Mouse (Mus musculus): ENCODE data around the gene Dlx2. TPM values are rescaled to one million over a fixed set of nuclear protein-coding genes. Genes with fewer than 3 reads are reported as not detected.

Gene Dlx2
- polyA plus RNA-seq, 1 experiment from 2014 or later = not detected

GRCm38 (mm10) chr2:71517466-71518099, 29.0 kb downstream of the Dlx2 start:
- Histone ChIP-seq H3K4me1 (ENCODE audit: insufficient read depth) (no peaks in the 10 kb centered on the region), H3K4me3 (ENCODE audit: low read depth, low read length) (no peak overlapping the region), H3K9me3 (ENCODE audit: low read length) (no peaks in the 10 kb centered on the region), H3K27ac (ENCODE audit: low read depth) (no peak overlapping the region), H3K9ac (replicated peaks) (no peak overlapping the region), H3K36me3 (replicated peaks; ENCODE audit: insufficient read depth, low read length) (no peaks in the 10 kb centered on the region), H3K27me3 (ENCODE audit: insufficient read depth, low read length) (peaks cover 6% of the 10 kb centered on the region; the same call in 1 of the 2 replicates), H3K4me2 (ENCODE audit: low read depth, low read length) (no peak overlapping the region)
- TF ChIP-seq CTCF (IDR thresholded peaks at IDR 0.05; ENCODE audit: low read depth) (no peak), EP300 (IDR thresholded peaks at IDR 0.05; ENCODE audit: low read depth) (no peak)
- ATAC-seq = no peak
- 81% methylated on average over 8 of the region's 8 CpGs for WGBS (ENCODE audit: insufficient replicate concordance)
- DNase-seq = no peak

- H3K4me1 ChIP-seq (ENCODE audit: insufficient read depth) = no peaks in the 10 kb centered on the region
- DNase-seq (no peak), ATAC-seq (no peak)
- H3K27ac ChIP-seq (ENCODE audit: low read depth) = no peak overlapping the region
- H3K9me3 ChIP-seq (ENCODE audit: low read length) = no peaks in the 10 kb centered on the region
- TF ChIP-seq EP300 (IDR thresholded peaks at IDR 0.05; ENCODE audit: low read depth) = no peak
- TF ChIP-seq CTCF (IDR thresholded peaks at IDR 0.05; ENCODE audit: low read depth) = no peak
- H3K27me3 ChIP-seq (ENCODE audit: insufficient read depth, low read length) = peaks cover 3% of the 10 kb centered on the region; the same call in 1 of the 2 replicates
- H3K4me2 ChIP-seq (ENCODE audit: low read depth, low read length) = no peak overlapping the region
- no peaks in the 10 kb centered on the region for H3K36me3 ChIP-seq (replicated peaks; ENCODE audit: insufficient read depth, low read length)
- H3K4me3 ChIP-seq (ENCODE audit: low read depth, low read length) = no peak overlapping the region
- H3K9ac ChIP-seq (replicated peaks) = no peak overlapping the region
- WGBS (ENCODE audit: insufficient replicate concordance) = 78% methylated on average over 4 of the region's 4 CpGs
These were observed 29.6 kb downstream of the Dlx2 start for GRCm38 (mm10) chr2:71516995-71517394.

GRCm38 (mm10) chr2:71512326-71512725, 34.2 kb downstream of the Dlx2 start:
- Histone ChIP-seq H3K27me3 (ENCODE audit: insufficient read depth, low read length) (no peaks in the 10 kb centered on the region), H3K9me3 (ENCODE audit: low read length) (no peaks in the 10 kb centered on the region), H3K4me1 (ENCODE audit: insufficient read depth) (no peaks in the 10 kb centered on the region), H3K4me2 (ENCODE audit: low read depth, low read length) (no peak overlapping the region), H3K4me3 (ENCODE audit: low read depth, low read length) (no peak overlapping the region), H3K36me3 (replicated peaks; ENCODE audit: insufficient read depth, low read length) (no peaks in the 10 kb centered on the region; the same call in none of the 2 replicates), H3K27ac (ENCODE audit: low read depth) (no peak overlapping the region), H3K9ac (replicated peaks) (no peak overlapping the region)
- DNase-seq = no peak
- no peak for ATAC-seq
- 87% methylated on average over 9 of the region's 9 CpGs for WGBS (ENCODE audit: insufficient replicate concordance)
- no peak for TF ChIP-seq CTCF (IDR thresholded peaks at IDR 0.05; ENCODE audit: low read depth)
- no peak for TF ChIP-seq EP300 (IDR thresholded peaks at IDR 0.05; ENCODE audit: low read depth)

- H3K27me3 ChIP-seq (ENCODE audit: insufficient read depth, low read length) = no peaks in the 10 kb centered on the region
- WGBS (ENCODE audit: insufficient replicate concordance) = 84% methylated on average over 7 of the region's 7 CpGs
- DNase-seq = no peak
- no peak overlapping the region for H3K9ac ChIP-seq (replicated peaks)
- no peaks in the 10 kb centered on the region; the same call in none of the 2 replicates for H3K36me3 ChIP-seq (replicated peaks; ENCODE audit: insufficient read depth, low read length)
- ATAC-seq = no peak
- no peak overlapping the region for H3K4me2 ChIP-seq (ENCODE audit: low read depth, low read length)
- TF ChIP-seq EP300 (IDR thresholded peaks at IDR 0.05; ENCODE audit: low read depth) = no peak
- no peak for TF ChIP-seq CTCF (IDR thresholded peaks at IDR 0.05; ENCODE audit: low read depth)
- H3K4me1 ChIP-seq (ENCODE audit: insufficient read depth) = no peaks in the 10 kb centered on the region
- no peak overlapping the region for H3K4me3 ChIP-seq (ENCODE audit: low read depth, low read length)
- H3K9me3 ChIP-seq (ENCODE audit: low read length) = no peaks in the 10 kb centered on the region
- no peak overlapping the region for H3K27ac ChIP-seq (ENCODE audit: low read depth)
These were observed 35.3 kb downstream of the Dlx2 start for GRCm38 (mm10) chr2:71511209-71511608.

GRCm38 (mm10) chr2:71504852-71505251, 41.7 kb downstream of the Dlx2 start:
- no peak for TF ChIP-seq EP300 (IDR thresholded peaks at IDR 0.05; ENCODE audit: low read depth)
- no peak for TF ChIP-seq CTCF (IDR thresholded peaks at IDR 0.05; ENCODE audit: low read depth)
- ATAC-seq (no peak), DNase-seq (no peak)
- no peaks in the 10 kb centered on the region for H3K27me3 ChIP-seq (ENCODE audit: insufficient read depth, low read length)
- no peak overlapping the region for H3K9ac ChIP-seq (replicated peaks)
- no peaks in the 10 kb centered on the region for H3K9me3 ChIP-seq (ENCODE audit: low read length)
- no peak overlapping the region for H3K27ac ChIP-seq (ENCODE audit: low read depth)
- H3K4me3 ChIP-seq (ENCODE audit: low read depth, low read length) = no peak overlapping the region
- peaks cover 7% of the 10 kb centered on the region; the same call in 1 of the 2 replicates for H3K4me1 ChIP-seq (ENCODE audit: insufficient read depth)
- 56% methylated on average over 9 of the region's 9 CpGs for WGBS (ENCODE audit: insufficient replicate concordance)
- H3K36me3 ChIP-seq (replicated peaks; ENCODE audit: insufficient read depth, low read length) = no peaks in the 10 kb centered on the region; the same call in none of the 2 replicates
- H3K4me2 ChIP-seq (ENCODE audit: low read depth, low read length) = no peak overlapping the region

- ATAC-seq = peak; percentile 86
- WGBS (ENCODE audit: insufficient replicate concordance) = 59% methylated on average over 16 of the region's 16 CpGs
- Histone ChIP-seq H3K9me3 (ENCODE audit: low read length) (no peaks in the 10 kb centered on the region), H3K27ac (ENCODE audit: low read depth) (peak overlapping the region; percentile 53), H3K4me2 (ENCODE audit: low read depth, low read length) (peak overlapping the region; percentile 36), H3K9ac (replicated peaks) (no peak overlapping the region), H3K27me3 (ENCODE audit: insufficient read depth, low read length) (no peaks in the 10 kb centered on the region), H3K4me3 (ENCODE audit: low read depth, low read length) (no peak overlapping the region), H3K36me3 (replicated peaks; ENCODE audit: insufficient read depth, low read length) (no peaks in the 10 kb centered on the region), H3K4me1 (ENCODE audit: insufficient read depth) (peaks cover 27% of the 10 kb centered on the region)
- TF ChIP-seq CTCF (IDR thresholded peaks at IDR 0.05; ENCODE audit: low read depth) (no peak), EP300 (IDR thresholded peaks at IDR 0.05; ENCODE audit: low read depth) (peak; percentile 55)
- DNase-seq = no peak
These were observed 47.0 kb downstream of the Dlx2 start for GRCm38 (mm10) chr2:71499276-71500230.
